Mouse (Mus musculus): ENCODE results near the gene Pax5.

GRCm38 (mm10) chr4:44712786-44713553 lies 2.7 kb upstream of the Pax5 start:
- TF ChIP-seq GATA1 (IDR thresholded peaks at IDR 0.05; ENCODE audit: borderline replicate concordance, low read length) (no peak), FLI1 (IDR thresholded peaks at IDR 0.05; ENCODE audit: low read length) (no peak)

Data from megakaryocyte, embryonic 14.5 days (primary cell).